Mouse (Mus musculus) c-Kit-positive CD71-positive TER-119-negative erythroid progenitor cells, embryonic 14.5 days (primary cell): Measurements from ENCODE around the gene Clec2e.

Experiments used
- DNase-seq: peaks from one replicate; pipeline ENCODE4 v3.0.0-alpha.2; 2013; ENCODE audit warnings: low read depth

Clec2e gene

DNA sequence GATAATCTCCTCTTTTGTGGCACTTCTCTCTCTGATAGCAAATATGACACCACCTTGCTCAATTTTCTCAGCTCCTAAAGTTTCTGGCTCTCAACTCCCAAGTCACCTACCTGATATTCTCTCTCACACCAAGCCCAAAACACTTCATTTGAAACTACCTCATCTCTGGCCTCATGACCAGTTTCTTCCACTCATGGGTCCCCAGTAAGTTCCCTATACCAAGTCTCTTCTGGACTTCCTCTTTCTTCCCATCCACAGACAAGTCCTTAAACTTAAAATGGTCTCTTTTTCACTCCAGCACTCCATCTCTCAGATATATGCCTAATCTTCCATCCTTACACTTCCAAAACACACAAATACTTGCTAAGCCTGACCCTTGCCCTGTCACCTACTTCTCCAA lies 42.7 kb downstream of the Clec2e start:
- DNase-seq, result no peak

DNA sequence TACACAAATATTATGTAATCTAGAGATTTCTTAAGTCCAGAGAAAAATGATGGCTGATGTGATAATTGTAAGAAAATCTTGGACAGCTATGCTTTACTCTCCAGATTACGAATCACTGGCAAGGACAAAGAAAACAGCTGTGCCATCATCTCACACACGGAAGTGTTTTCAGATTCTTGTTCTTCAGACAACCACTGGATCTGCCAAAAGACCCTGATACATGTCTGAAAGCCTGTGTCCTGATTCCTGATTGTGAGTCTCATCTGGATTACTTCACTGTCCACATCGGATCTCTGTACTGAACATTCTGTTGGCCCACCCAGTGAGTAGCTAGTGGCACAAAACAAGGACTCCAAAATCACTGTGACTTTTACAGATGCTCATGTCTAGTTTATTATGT lies 44.5 kb downstream of the Clec2e start:
- DNase-seq, result no peak

DNA sequence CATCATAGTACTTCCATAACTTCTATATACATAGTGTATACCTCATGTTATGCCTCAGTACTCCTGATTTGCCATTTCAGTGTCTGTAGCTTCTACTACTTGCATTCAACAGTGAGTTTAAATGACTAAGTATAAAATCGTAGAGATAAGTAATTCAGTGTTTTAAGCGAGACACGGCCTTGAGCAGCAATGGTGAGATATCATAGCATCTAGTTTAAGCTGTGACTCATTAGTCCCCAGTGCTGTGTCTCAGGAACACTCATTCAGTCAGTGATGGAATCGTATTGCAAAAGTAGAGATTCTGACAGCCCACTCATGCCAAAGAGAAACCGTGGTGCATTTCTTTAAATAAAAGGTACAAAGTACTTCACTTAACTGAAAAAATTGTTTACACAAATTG lies 49.0 kb downstream of the Clec2e start:
- no peak for DNase-seq

DNA sequence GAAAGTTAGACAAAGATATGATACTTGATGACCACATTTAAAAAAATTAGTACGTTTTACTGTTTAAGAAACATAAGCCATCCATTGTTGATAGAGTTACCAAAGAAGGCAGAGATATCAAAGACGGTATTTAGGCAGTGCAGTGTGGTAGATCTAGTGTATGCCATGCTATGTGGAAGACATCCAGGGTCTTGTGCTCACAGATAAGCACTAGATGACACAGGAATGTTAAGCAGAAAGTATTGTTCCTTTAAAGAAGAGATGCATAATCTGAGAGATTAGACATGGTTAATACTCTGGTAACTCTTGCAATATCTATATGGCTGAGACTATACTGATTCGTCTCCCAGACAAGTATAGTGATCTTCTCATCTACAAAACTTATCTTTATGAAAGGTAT lies 49.6 kb downstream of the Clec2e start:
- DNase-seq, result no peak

DNA sequence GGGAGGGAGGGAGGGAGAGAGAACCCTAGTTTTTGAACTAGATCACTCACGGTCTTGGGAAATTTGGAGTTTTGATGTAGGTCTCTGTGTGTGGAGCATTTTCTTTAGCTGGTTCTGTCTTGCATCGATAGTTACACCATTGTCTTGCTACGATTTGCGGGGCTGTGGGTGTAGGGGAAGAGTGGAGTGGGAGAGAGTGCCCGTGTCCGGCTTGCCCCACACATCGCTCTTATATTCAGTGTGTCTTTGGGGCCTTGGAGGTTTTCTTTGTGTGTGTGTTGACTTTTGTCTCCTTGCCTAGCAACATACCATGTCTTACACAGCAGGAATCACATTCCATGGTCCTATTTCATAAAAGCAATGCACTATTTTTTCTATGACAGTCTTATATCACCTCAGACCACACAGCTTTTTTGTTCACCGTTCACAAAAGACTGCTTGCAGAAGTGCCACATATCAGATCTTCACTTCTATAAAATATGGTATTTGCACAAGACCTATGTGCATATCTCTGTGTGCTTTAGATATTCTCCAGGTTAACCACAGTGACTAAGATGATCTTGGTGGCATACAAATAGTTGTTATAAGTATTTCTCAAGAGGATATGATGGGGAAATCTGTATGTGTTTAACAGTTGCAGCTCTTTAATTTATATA lies 51.0 kb downstream of the Clec2e start:
- DNase-seq, result no peak

DNA sequence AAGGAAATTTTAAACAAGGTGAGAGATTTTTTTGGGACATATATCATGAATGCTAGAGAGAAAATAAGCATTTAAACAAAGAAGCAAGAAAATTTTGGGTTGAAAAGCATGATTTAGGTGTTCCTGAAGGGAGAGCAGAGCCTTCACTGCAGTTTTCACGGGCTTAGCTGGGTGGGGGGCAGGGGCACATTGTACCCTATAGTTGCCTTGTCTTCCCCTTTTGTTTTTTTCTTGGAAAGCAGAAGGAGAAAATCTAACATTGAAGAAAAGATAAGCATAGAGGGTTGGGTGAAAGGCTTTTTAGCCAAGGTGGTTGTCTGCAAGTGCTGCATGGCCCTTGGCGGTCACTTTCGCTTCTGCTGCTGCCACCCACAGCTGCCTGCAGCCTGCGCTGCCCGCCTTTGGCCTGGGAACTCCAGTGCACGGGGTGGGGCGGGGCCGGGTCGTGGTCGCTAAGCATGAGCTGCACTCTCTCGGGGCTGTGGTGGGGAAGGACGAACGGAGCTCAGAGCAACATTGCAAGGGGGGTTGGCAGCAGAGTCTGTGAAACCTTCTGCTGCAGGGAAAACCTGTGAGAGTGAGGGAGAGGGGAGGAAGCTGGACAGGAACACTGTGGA lies 51.7 kb downstream of the Clec2e start:
- no peak for DNase-seq

DNA sequence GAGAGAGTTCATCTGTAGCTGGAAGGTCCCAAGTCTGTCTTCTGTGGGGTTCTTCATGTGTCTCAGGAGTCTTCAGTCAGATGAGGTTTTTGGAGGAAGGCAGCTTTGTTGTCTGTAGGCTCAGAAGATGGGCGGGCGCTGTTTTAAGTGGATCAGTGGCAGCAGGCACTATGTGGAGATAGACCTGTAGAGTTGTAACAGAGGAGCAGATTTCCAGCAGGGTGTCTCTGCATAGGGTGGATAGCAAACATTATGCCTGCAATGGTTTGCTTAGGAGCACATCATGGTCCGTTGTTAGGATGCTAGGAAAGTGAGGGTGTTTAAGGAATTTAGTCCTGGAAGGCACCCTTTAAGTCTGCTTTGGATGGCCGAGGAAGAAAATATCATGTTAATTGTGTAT lies 52.3 kb downstream of the Clec2e start:
- no peak for DNase-seq

DNA sequence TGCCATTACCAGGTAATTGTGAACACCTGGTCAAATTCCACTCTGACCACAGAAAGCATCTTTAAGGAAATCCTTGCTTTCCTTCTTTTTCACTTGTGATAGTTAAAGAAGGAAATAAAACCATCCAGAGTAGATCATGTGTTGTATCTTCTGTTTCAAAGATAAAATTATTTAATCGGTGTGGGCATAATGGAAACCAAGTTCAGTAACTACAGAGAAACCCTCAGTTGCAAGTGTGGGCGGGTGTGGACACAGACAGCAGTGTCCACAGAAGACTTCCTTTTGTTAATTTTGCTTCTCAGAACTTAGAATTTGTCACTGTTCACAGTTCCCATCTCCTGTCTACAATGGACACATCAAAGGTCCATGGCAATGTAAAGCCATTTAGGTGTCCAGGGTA lies 55.1 kb downstream of the Clec2e start, which contains the start of gene Klrb1f:
Klrb1f (plus strand) TSS at position 301 of the 400 bp plus-strand sequence.
- DNase-seq, result no peak

DNA sequence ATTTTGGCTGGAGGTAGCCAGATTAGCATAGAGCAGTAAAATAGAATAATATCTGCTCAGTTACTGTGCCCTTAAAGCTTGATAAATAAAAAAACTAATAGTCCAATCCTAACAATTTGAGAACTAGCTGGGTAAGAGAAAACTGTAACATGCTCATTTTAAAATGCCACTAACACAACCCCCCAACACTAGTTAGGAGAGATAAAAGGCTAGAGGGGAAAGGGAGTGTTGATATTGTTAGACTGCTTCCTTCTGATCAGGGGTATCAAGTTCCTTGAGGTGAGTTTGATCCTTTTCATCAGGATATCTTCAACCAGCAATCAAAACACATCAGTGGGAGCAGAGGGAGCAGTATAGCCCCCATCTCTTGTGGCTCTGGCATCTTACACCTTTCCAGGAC lies 58.2 kb downstream of the Clec2e start:
- DNase-seq, result no peak
